Mouse (Mus musculus): ENCODE measurements around the gene Txndc11.

- TF ChIP-seq HCFC1 (IDR thresholded peaks at IDR 0.05; ENCODE audit: low read depth, low read length) (no peak), ZNF384 (IDR thresholded peaks at IDR 0.05; ENCODE audit: low read depth, low read length) (no peak), CHD1 (IDR thresholded peaks at IDR 0.05; ENCODE audit: low read depth, low read length) (no peak), POLR2A (IDR thresholded peaks at IDR 0.05; ENCODE audit: control insufficient read depth in 1 of 2, insufficient read depth in 1 of 2, low read depth in 1 of 2, low read length in 2 of 2, poor library complexity in 1 of 2) (no peak), NRF1 (IDR thresholded peaks at IDR 0.05; ENCODE audit: insufficient read depth, low read depth, low read length, poor library complexity, severe bottlenecking) (no peak), CTCF (IDR thresholded peaks at IDR 0.05 in 2 of 3, conservative IDR thresholded peaks at IDR 0.05 in 1 of 3; ENCODE audit: control insufficient read depth in 1 of 3, insufficient read depth in 1 of 3, low read depth in 2 of 3, low read length in 3 of 3, poor library complexity in 1 of 3, severe bottlenecking in 1 of 3) (no peak), NELFE (IDR thresholded peaks at IDR 0.05; ENCODE audit: low read depth, low read length) (no peak), TAL1 (IDR thresholded peaks at IDR 0.05; ENCODE audit: low read length) (no peak), MAX (IDR thresholded peaks at IDR 0.05; ENCODE audit: low read length) (no peak), MAZ (IDR thresholded peaks at IDR 0.05; ENCODE audit: low read depth, low read length) (no peak), ELF1 (IDR thresholded peaks at IDR 0.05; ENCODE audit: low read depth, low read length) (no peak), GATA1 (IDR thresholded peaks at IDR 0.05; ENCODE audit: low read depth, low read length) (no peak), EP300 (IDR thresholded peaks at IDR 0.05; ENCODE audit: low read depth in 1 of 2, low read length in 2 of 2) (no peak)
These were observed 64.6 kb downstream of the Txndc11 start for GRCm38 (mm10) chr16:11069710-11070420.
